Mouse (Mus musculus) embryonic fibroblast, embryonic 13.5 days (primary cell): ENCODE data around the gene Tns2.
A peak's percentile ranks its signal among the peaks of the same experiment; 100 is the strongest.

Experiments used
- CTCF ChIP-seq: IDR thresholded peaks from 2 replicates; pipeline ENCODE4 v1.5.1; 2011; ENCODE audit warnings: mild to moderate bottlenecking, control low read depth, low read length, moderate library complexity, borderline replicate concordance; ENCODE audit not compliant: insufficient read depth
- POLR2A ChIP-seq: IDR thresholded peaks from 2 replicates; pipeline ENCODE4 v1.6.1; 2011; ENCODE audit warnings: low read depth, mild to moderate bottlenecking, control low read depth, low read length, moderate library complexity

DNA sequence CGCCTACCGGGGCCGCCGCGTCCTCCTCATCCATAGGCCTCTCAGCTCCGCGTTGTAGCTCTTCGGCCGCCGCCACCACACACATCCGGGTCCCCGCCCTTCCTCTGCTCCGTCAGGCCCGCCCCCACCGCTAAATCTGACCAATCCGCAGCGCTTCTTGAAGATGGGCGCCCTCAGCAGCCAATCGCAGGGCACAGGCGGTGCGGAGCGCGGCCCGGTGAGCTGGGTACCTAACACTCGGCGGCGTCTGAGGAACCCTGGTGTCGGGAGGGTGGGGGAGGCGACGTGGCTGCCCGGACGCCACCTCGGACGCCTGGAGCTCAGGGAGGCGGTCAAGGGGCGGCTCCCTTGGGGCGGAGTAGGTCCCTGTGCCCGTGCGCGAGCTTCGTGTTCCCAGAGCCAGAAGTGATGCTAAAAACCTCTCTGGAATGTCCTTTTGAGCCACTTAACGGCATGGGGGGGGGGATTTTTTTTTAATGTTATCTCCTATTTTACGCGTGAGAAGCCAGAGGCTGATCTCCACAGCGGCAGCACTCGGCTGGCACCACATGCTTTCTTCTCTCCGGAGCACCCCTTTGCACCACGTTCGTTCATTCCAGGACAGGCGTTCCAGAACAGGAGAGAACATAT, 36.0 kb downstream of the Tns2 start, which contains the start of gene Spryd3:
- no peak for TF ChIP-seq CTCF
- peak; percentile 73 for TF ChIP-seq POLR2A
